Mouse (Mus musculus) testis, adult 2 months (tissue): Measurements from ENCODE around the gene Cacng2.

Experiments
- CTCF ChIP-seq: fragments of 200-500 bp; IDR thresholded peaks from 2 replicates; pipeline ENCODE4 v1.5.1; 2012; ENCODE audit warnings: low read depth, mild to moderate bottlenecking, inconsistent platforms, low read length, moderate library complexity; ENCODE audit not compliant: control insufficient read depth, insufficient read depth, insufficient replicate concordance
- POLR2A ChIP-seq: fragments of 200-500 bp; IDR thresholded peaks from 2 replicates; pipeline ENCODE4 v1.6.1; 2012; ENCODE audit warnings: low read depth, mild to moderate bottlenecking, inconsistent platforms, low read length, moderate library complexity; ENCODE audit not compliant: control insufficient read depth

DNA sequence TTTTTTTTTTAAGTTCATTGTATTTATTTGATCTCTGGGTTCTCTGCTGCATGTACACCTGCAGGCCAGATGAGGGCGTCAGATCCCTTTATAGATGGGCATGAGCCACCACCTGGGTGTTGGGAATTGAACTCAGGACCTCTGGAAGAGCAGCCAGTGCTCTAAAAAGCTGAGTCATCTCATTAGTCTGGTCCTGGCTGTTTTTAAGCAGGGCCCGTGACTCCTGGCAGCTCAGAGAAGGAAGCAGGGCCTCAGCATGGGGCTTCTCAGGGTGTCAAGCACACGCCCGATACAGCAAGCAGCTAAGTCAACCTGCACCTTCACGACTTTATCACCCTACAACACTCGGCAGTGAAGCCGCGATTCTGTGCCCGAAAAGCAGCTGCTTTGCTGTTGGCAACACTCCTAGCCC, 154.7 kb downstream of the Cacng2 start:
- TF ChIP-seq POLR2A = no peak
- TF ChIP-seq CTCF = no peak
